Mouse (Mus musculus) monocyte, adult 2 months (primary cell): ENCODE results near the gene Trim9.
A peak's percentile ranks its signal among the peaks of the same experiment; 100 is the strongest.

ENCODE experiments used
- DNase-seq, 2 experiments: peaks; one replicate each; pipeline ENCODE4 v3.0.0; 2022; ENCODE audit warnings: low spot score in 2 of 2, low read depth in 1 of 2

Trim9 gene

DNA sequence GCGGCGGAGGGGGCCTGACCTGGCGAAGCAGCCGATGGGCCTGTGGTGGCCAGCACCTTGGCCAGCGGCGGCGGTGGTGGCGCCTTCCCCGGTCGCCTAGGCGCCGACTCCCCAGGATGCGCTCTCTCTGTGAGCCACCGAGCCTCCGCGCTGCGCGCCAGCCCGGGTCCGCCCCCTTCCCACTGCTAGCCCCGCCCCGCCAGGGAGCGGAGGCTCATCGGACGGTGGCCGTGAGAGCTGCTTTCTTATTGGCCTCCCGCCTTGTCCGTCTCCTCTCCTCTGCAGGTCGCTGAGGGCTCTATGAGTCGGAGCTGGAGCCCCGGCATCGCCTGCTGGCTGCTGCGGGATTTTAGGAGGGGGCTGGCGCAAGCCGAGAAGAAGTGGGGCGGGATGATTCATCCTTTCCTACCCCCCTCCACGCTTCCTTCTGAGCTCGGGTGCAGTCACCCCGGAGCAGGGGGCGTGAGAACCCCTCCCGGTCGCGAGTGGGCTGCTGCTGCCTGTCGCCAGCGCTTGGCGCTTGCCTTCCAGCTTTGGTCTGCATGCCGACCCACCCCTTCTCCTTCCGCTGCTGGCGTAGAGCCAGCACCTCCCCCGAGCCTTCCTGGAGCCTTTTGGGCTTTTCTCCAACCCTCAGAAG lies at the start of gene Trim9:
Gene Trim9 (minus strand): TSS at position 413 of the 640 bp plus-strand sequence.
- peak; percentile 6 to 29 for DNase-seq

DNA sequence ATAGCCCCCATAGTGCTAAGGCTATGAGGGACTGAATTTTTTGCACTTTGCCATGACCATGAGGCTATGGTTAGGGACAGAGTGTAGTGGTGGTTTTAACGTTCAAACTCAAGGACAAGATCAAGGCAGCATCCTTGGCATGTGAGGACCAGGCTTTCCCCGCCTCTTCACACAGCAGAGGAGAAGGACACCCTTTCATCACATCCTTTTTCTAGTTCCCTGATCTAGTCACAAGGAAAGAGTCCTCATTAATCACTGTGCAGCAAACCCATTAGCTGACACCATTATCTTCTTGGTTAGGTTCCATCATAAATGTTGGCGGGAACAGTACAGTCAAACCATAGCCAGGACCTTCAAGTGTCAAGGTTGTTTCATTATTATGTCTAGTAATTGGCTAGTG lies 47.6 kb upstream of the Trim9 start:
- DNase-seq, result no peak

- no peak for DNase-seq
Observed at GRCm38 (mm10) chr12:70391236-70391635, 43.8 kb upstream of the Trim9 start.

GRCm38 (mm10) chr12:70374976-70375375 lies 27.6 kb upstream of the Trim9 start:
- no peak for DNase-seq

DNA sequence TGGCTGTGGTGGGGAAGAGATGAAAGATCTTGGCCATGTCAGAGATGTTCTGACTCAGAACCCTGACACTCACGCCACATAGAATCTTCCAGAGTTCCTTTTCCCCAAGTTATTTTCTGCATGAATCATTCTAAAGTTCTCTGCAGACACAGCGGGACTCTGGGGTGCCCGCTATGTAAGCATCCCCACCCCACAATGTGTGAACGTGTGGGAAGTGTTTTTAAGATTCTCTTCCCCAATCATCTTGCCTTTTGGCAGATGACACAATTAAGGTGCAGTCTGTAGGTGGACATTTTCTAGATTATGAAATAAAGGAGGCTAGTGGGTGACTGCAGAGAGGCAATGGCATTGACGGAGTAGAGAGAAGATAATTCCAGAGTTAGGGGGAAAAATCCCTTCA lies 25.5 kb upstream of the Trim9 start:
- no peak for DNase-seq

GRCm38 (mm10) chr12:70369348-70369747 lies 21.9 kb upstream of the Trim9 start:
- no peak for DNase-seq

- DNase-seq, result no peak
Observed at GRCm38 (mm10) chr12:70368820-70369219, 21.4 kb upstream of the Trim9 start.

DNA sequence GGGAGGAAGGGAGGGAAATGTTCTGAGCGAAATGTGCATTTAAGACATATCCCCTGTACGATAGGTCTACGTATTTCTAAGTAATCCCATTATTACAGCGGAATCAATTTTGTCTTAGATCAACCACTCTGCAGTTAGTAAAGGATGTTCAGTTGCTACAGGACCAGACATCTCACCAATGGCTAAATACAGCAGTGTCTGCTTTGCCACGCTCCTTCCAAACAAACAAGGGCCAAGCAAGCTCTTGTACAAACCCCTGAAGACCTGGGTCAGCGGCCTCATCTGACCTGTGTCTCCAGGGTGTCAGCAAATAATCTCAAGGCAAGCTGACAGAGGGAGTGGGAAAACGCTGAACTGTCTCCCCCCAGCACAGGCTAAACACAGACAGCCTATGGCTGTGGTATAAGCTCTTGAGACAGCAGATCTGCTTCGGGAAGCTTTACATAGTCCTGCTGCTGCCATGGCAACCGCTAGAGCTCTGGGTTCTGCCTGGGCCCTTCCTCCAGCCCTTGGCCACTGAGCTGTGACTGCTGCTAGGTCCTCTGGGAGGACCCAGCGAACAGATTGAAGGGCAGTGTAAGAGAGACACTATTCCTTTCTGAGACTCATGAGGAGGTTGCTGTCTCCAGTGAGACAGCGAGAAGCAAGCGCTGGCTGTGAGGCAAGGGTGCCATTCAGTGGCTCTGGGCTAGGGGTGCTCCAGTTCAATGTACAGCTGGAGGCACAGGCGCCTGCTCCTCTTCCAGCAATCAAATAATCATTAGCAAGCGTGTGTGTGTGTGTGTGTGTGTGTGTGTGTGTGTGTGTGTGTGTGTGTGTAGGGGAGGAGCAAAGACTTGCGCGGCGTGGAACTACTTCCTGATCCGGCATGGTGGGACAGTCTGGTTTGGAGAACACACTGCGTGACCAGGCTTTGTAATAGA lies 20.2 kb upstream of the Trim9 start:
- DNase-seq, result no peak

DNA sequence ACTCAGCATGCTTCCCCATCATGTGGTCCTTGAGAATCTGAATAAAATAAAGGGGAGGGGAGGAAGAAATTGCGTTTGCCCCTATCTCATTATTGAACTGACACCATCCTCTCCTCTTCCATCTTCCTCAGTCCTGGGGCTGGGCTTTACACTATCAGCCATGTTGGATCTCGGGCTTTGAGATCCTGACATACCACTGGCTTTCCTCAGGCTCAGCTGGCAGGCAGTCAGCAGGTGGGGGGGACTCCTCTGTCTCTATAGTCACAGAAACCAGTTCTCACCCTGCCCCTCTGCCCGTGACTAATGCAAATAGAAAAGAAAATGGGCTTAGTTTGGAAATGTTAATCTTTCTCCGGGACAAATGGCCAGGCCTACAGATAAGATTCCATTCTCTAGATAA lies 15.6 kb upstream of the Trim9 start:
- no peak for DNase-seq

DNA sequence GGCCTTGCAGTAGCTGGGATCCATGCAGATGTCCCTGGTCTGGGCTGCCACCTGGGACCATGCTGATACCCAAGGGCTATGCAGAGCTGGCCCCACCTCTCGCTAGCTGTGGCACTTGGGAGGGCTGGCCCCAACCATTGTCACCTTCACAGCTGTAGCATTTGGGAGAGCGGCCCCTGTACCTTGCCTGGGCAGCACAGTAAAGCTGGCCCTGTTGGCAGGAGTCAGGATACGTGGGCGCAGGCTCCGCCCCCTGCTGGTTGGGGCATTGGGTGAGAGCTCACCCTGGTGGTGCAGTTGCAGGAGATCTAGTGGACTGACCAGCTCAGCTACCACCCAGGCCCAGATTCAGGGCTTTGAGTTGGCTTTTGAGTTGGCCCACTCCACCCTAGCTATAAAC lies 12.9 kb upstream of the Trim9 start:
- no peak for DNase-seq

- DNase-seq, result no peak
Observed at GRCm38 (mm10) chr12:70359443-70359842, 12.0 kb upstream of the Trim9 start.

- DNase-seq, result no peak
Observed at GRCm38 (mm10) chr12:70354926-70355325, 7.5 kb upstream of the Trim9 start.

DNA sequence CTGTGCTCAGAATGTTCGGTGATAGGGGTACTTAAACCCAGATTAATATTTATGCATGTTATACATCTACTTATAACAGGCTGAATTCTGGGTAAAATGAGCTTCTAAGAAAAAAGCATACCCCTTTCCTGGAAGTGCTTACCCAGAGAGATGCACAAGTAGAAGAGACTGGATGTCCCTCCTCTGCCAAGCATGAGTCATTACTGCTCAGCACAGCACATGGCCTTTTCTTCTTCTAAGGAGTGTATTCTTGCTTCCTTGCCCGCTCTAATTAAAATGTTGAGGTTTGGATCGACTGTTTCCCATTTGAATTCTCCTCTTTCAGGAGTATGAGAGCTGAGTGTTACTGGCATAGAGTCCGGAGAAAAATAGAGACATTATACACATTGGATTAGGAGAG lies 3.1 kb upstream of the Trim9 start:
- DNase-seq, result no peak

- DNase-seq, result no peak
Observed at GRCm38 (mm10) chr12:70349788-70350187, 2.4 kb upstream of the Trim9 start.

DNA sequence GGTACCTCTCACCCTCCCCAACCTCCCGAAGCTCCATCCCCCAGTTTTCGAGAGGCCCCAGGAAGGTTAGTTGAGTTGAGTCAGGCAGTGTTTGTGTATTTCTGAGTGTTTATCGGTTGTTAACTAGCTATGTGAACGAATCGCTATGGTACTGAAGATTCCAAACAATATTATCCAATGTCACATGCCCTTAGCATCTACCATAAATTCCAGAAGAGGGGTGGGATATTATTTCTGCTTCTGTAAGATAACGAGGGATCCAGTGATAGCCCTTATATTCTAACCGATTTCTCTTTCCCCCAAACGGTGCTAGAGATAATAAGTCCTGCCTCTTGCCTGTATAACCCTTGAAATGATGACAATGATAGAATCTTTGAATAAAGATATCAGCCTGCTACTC lies 612 bp upstream of the Trim9 start:
- DNase-seq, result no peak

- no peak for DNase-seq
Observed at GRCm38 (mm10) chr12:70346139-70347026, 1.0 kb downstream of the Trim9 start.

- no peak for DNase-seq
Observed at GRCm38 (mm10) chr12:70345531-70346138, 1.8 kb downstream of the Trim9 start.

GRCm38 (mm10) chr12:70335176-70335575 lies 12.2 kb downstream of the Trim9 start:
- DNase-seq, result no peak

DNA sequence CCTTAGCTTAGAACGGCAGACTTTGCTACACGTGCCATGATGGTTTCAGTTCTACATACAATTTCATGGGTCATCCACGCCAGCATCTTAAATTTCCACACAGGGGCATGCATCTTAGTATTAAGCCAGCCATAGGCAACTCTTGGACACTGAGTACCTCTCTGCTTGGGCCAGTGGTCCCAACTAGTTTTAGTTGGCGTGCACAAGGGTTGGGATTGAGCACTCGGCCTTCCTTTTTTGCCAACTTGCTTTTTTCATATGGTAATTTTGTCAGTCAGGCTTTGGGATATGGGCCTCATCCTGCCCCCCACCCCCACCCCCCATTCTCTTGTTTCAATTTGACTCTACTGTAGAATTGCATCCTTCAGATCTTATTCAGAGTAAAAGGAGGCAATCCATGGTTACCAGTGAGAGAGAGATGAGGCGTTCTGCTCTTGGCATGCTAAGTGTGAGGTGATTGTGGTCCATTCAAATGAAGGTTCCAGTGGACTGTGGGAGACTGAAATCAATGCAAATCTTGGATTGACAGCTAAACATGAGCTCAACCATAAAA lies 14.1 kb downstream of the Trim9 start:
- DNase-seq, result no peak

DNA sequence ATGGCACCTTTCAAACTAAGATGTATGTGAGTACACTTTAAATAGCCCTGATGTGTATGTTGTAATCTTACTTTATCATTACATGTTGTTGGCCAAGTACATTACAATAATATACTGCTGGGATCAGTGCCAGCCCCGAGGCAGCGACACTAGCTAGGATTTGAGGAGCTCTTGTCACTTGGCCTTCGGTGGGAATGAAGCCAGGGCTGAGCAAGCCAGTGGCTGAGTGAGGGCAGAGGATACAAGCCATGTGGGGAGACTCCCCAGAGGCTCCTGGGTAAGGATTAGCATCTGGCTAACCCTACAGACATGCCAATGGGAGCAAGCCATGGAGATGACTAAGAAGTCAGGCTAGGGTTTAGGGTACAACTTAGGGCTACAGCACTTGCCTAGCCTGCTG lies 18.4 kb downstream of the Trim9 start:
- no peak for DNase-seq

DNA sequence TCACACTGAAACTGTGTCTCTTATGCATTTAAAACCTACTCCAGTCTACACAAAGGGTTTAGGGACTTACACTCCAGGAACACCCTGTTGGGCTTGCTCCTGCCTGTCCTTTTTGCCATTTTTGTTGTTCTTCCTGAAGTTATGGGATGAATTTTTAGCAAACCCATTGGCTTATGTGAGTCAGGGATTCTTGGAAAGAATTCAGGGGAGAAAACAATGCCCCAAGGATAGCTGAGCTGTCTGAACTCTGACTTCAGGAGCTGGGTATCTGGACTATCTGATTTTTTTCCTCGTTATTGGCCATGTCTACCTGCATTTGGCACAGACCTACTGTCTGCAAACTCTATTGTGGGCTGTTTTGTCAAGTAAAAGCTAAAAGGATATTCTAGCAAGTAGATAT lies 20.5 kb downstream of the Trim9 start:
- no peak for DNase-seq
